Mouse (Mus musculus): Measurements from ENCODE around the gene Tdrd7. TPM values are rescaled to one million over a fixed set of nuclear protein-coding genes. Genes with fewer than 3 reads are reported as not detected.
A peak's percentile ranks its signal among the peaks of the same experiment; 100 is the strongest.

The Tdrd7 gene
- not detected in 2 replicates for polyA plus RNA-seq (2012; ENCODE audit: insufficient read depth, insufficient read length, low replicate concordance, missing spikeins)

DNA sequence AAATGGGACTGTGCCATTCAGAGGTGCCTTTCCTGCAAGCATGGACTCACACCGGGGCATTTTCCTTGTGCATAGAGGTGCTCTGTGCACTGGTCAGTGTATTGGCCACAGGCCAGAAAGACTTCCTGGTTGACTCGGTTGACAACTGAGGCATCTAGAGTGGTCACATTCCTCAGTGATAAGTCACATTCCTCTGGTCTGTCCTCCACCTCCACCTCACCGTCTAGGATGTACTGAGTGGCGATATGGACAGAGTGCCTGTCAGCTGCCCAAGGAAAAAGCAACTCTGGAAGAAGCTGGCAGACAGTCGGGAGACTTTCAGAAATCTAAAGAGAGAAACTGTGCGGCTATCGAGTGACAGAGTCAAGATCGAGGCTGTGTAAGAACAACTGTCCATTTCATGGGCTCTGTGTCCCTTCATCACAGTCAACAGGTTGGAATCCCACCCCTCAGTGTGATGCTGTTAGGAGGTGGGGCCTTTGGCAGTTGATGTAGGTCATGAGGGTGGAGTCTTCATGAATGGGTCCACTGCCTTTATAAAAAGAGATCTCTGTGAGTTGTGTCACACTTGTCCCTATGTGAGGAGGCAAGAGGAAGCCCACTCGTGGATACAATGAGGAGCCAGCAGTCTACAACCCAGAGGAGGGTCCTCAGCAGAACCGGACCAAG, at the start of gene Tdrd7:
Gene Tdrd7 (plus strand): TSS at position 564 of the 669 bp plus-strand sequence.
- Histone ChIP-seq H3K4me1 (ENCODE audit: control insufficient read depth, insufficient read depth, low read length) (peaks cover 2% of the 10 kb centered on the region; the same call in 1 of the 2 replicates), H3K4me3 (ENCODE audit: insufficient read depth, low read depth, low read length) (no peak within 1 kb of the TSS), H3K27ac (ENCODE audit: insufficient read depth, low read depth, low read length) (no peak within 1 kb of the TSS)
- WGBS = 70% methylated on average over 10 of the region's 10 CpGs
- TF ChIP-seq POLR2A (IDR thresholded peaks at IDR 0.05; ENCODE audit: insufficient read depth, low read depth, low read length) (no peak), CTCF (IDR thresholded peaks at IDR 0.05; ENCODE audit: insufficient read depth, low read depth, low read length) (no peak)

DNA sequence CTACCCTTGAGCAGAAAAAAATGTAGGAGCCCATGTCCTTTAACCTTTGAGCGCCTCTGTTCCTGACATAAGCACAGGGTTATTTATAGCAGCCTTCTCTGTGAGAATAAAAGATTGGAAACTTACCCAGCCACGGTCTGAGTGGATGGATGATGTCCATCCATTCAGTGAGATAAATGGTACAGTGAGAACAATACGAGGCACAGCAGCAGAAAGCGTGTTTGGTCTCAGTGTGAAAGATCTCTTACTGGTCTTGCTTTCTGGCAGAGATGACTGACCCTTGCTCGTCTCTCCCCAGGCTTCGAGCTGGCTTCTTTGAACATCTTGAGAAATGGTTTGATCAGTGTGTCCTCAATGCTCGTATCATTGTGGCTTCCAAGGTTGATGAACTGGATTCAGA, 48.0 kb upstream of the Tdrd7 start:
- H3K4me1 ChIP-seq (ENCODE audit: control insufficient read depth, insufficient read depth, low read length) = no peaks in the 10 kb centered on the region
- no peak for TF ChIP-seq POLR2A (IDR thresholded peaks at IDR 0.05; ENCODE audit: insufficient read depth, low read depth, low read length)
- TF ChIP-seq CTCF (IDR thresholded peaks at IDR 0.05; ENCODE audit: insufficient read depth, low read depth, low read length) = no peak
- no peak overlapping the region for H3K27ac ChIP-seq (ENCODE audit: insufficient read depth, low read depth, low read length)
- 72% methylated on average over 7 of the region's 7 CpGs for WGBS
- H3K4me3 ChIP-seq (ENCODE audit: insufficient read depth, low read depth, low read length) = no peak overlapping the region

DNA sequence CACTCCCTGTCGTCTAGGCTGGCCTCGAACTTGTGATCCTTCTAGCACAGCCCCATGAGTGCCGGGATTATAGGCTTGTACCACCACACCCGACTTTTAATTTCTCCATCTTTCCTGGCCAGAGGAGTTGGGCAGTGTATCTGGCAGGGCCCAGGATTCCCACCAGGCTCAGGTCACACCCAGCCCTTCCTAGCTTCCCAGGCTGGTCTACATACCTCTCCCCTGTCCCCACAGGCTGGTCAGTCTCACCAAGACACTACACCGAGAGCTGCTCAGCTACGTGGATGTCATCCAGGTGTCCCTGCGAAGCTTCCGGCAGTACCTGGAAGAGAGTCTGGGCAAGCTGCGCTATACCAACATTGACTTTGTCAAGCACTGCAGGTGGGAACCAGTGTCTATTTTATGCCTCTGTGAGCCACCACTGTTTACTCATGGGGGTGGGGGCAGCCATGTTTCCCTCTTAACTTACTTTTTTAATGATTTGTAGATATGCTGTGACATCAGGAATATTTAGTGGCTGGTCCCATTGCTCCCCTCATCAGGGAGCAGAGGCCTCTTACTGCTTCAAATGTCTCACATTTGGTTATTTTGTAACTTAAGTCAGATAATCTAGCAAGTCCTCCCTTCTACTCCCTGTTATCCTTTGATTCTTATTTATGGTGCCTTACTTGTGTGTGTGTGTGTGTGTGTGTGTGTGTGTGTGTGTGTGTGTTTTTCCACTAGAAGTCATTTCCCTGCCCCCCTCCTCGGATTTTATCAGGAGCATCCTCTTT, 43.3 kb upstream of the Tdrd7 start:
- TF ChIP-seq POLR2A (IDR thresholded peaks at IDR 0.05; ENCODE audit: insufficient read depth, low read depth, low read length) (no peak), CTCF (IDR thresholded peaks at IDR 0.05; ENCODE audit: insufficient read depth, low read depth, low read length) (no peak)
- 87% methylated on average over 10 of the region's 10 CpGs for WGBS
- no peaks in the 10 kb centered on the region for H3K4me1 ChIP-seq (ENCODE audit: control insufficient read depth, insufficient read depth, low read length)
- H3K27ac ChIP-seq (ENCODE audit: insufficient read depth, low read depth, low read length) = no peak overlapping the region
- H3K4me3 ChIP-seq (ENCODE audit: insufficient read depth, low read depth, low read length) = no peak overlapping the region

DNA sequence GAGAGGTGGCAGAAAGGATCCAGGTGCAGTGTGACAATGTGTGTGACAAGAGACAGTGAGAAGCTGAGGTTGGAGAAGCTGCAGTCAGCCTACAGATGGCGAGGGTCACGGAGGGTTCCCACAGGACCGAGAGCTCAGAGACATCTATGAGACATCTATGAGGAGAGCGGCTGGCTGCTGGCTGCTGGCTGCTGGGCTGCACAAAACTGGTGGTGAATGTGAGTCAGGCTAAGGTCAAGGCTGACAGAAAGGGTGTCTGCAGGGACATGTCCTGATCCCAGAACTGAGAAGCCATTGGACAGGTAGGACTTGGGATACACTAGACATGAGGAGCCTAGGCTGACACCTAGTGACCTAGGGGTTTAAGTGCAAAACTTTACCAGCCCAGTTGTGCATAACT, 41.1 kb upstream of the Tdrd7 start:
- no peak for TF ChIP-seq POLR2A (IDR thresholded peaks at IDR 0.05; ENCODE audit: insufficient read depth, low read depth, low read length)
- TF ChIP-seq CTCF (IDR thresholded peaks at IDR 0.05; ENCODE audit: insufficient read depth, low read depth, low read length) = no peak
- Histone ChIP-seq H3K4me3 (ENCODE audit: insufficient read depth, low read depth, low read length) (no peak overlapping the region), H3K4me1 (ENCODE audit: control insufficient read depth, insufficient read depth, low read length) (no peaks in the 10 kb centered on the region), H3K27ac (ENCODE audit: insufficient read depth, low read depth, low read length) (no peak overlapping the region)
- 95% methylated on average over 4 of the region's 4 CpGs for WGBS

DNA sequence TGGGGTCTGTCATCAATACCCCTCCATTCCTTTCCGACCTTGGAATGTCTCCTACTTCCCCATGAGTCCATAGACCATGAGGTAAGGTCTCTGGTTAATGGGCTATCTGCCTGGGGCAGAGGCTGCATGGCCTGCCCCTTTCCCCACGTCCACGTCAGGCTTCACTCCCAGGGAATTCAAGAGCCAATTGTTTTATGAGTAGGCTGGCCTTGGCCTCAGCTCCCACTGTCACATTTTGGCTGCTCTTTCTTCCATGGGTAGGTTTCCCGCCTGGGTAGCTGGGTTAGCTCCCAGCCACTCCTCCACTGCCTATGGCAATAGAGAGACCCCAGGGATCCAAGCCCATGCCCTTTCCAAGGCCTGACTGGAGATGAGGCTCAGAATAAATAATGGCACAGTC, 36.6 kb upstream of the Tdrd7 start:
- TF ChIP-seq CTCF (IDR thresholded peaks at IDR 0.05; ENCODE audit: insufficient read depth, low read depth, low read length) (no peak), POLR2A (IDR thresholded peaks at IDR 0.05; ENCODE audit: insufficient read depth, low read depth, low read length) (no peak)
- H3K4me1 ChIP-seq (ENCODE audit: control insufficient read depth, insufficient read depth, low read length) = no peaks in the 10 kb centered on the region
- H3K27ac ChIP-seq (ENCODE audit: insufficient read depth, low read depth, low read length) = no peak overlapping the region
- no peak overlapping the region for H3K4me3 ChIP-seq (ENCODE audit: insufficient read depth, low read depth, low read length)
- 70% methylated on average over 4 of the region's 4 CpGs for WGBS

DNA sequence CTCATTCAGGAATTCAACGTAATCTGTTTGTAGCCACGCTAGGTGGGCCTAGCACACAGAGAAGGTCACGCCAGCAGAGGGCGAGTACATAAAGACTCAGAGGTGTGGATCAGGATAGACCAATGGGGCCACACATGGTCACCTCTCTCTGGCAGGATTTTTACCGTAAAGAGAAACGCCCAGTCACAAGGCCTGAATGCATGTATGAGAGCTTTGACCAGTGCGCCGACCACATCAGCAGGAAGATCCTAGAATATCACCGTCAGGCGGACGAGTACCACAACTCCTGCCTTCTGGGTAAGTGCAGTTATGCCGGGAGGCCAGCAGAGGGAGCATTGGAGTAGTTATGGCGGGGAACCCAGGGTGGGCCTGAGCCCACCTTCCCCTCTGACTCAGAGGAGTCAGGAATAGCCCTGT, 23.5 kb upstream of the Tdrd7 start:
- H3K4me3 ChIP-seq (ENCODE audit: insufficient read depth, low read depth, low read length) = no peak overlapping the region
- WGBS = 24% methylated on average over 13 of the region's 13 CpGs
- TF ChIP-seq POLR2A (IDR thresholded peaks at IDR 0.05; ENCODE audit: insufficient read depth, low read depth, low read length) = no peak
- peak; percentile 80 for TF ChIP-seq CTCF (IDR thresholded peaks at IDR 0.05; ENCODE audit: insufficient read depth, low read depth, low read length)
- no peaks in the 10 kb centered on the region for H3K4me1 ChIP-seq (ENCODE audit: control insufficient read depth, insufficient read depth, low read length)
- no peak overlapping the region for H3K27ac ChIP-seq (ENCODE audit: insufficient read depth, low read depth, low read length)

DNA sequence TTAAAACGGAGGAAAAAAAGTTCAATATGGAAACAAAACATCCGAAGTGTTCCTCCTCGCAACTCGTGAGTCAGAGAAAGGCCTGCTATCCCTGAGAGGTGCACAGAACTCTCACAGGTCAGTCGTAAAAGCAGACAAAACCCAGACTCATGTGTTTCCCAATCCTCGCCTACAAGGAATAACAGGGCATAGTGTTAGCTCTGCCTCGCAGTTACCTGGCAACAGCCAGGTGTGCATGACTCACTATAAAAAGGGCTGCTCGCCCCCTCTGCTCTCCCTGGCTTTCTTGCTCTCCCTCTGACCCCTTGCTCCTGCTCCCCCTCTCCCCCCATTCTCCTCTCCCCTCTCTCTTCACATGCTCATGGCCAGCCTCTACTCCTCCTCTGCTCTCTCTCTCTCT, 17.4 kb upstream of the Tdrd7 start:
- H3K4me3 ChIP-seq (ENCODE audit: insufficient read depth, low read depth, low read length) = no peak overlapping the region
- H3K27ac ChIP-seq (ENCODE audit: insufficient read depth, low read depth, low read length) = no peak overlapping the region
- no peak for TF ChIP-seq POLR2A (IDR thresholded peaks at IDR 0.05; ENCODE audit: insufficient read depth, low read depth, low read length)
- no peak for TF ChIP-seq CTCF (IDR thresholded peaks at IDR 0.05; ENCODE audit: insufficient read depth, low read depth, low read length)
- WGBS = 84% methylated on average over 8 of the region's 8 CpGs
- peaks cover 7% of the 10 kb centered on the region; the same call in 1 of the 2 replicates for H3K4me1 ChIP-seq (ENCODE audit: control insufficient read depth, insufficient read depth, low read length)

DNA sequence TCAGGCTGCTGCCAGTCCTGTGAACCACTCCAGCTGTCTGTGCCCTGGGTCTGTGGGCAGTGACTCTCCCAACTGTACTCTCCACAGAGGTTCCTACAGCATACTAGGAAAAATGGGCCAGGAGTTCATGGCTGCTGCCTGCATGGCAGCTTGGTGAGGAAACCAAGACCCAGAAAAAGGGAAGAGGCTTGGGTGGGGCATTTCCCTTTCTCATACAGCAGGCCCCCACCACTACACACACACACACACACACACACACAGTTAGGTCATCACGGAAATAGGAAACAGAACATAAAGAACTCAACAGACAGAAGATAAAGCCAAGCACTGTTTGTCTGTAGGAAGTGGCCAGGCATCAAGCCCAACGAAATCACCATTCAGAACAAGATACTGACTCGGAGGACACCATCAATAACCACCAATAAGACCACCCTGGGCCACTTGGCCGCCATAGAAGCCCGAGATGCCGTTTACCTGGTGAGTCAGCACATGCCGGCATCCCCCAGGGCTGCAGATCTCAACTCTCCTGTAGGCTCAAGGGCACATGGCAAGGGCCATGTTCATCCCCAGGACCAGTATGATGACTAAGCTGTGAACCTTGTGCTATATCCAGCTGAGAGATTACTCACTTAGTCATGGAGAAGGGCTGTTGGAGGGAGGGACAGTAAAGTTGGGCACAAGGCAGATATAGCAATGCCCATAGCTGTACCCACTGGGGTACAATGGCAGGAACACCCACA, 15.9 kb upstream of the Tdrd7 start:
- Histone ChIP-seq H3K4me1 (ENCODE audit: control insufficient read depth, insufficient read depth, low read length) (peaks cover 7% of the 10 kb centered on the region; the same call in 1 of the 2 replicates), H3K27ac (ENCODE audit: insufficient read depth, low read depth, low read length) (no peak overlapping the region), H3K4me3 (ENCODE audit: insufficient read depth, low read depth, low read length) (no peak overlapping the region)
- WGBS = 78% methylated on average over 7 of the region's 7 CpGs
- TF ChIP-seq CTCF (IDR thresholded peaks at IDR 0.05; ENCODE audit: insufficient read depth, low read depth, low read length) (no peak), POLR2A (IDR thresholded peaks at IDR 0.05; ENCODE audit: insufficient read depth, low read depth, low read length) (no peak)

Measured in olfactory bulb, adult 2 months (tissue).